Mouse (Mus musculus): ENCODE measurements around the gene Klhl29.
A peak's percentile ranks its signal among the peaks of the same experiment; 100 is the strongest.

Klhl29 gene

GRCm38 (mm10) chr12:5166141-5166540 lies 209.3 kb downstream of the Klhl29 start:
- DNase-seq = peak; percentile 25 to 46

GRCm38 (mm10) chr12:5165411-5165810 lies 210.1 kb downstream of the Klhl29 start:
- DNase-seq = no peak

- DNase-seq = no peak
These were observed 212.8 kb downstream of the Klhl29 start for GRCm38 (mm10) chr12:5162672-5163071.

DNA sequence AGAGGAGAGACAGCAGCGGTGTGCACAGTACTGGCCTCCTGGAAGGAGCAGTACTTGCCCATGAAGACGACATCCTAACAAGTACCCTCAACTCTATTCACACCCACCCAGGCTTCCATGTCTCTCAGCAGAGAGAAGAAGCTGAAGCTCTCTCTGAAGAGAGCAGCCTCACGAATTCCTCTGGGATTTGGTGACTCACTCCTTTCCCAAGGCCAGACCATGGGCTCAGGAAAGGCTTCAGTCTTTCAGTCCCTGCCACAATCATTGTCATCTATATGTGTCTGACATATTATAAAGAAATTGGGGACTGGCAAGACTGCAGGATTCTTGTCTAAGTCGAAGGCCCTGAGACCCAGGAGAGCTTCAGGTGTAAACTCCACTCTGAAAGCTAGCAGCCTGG lies 213.9 kb downstream of the Klhl29 start:
- no peak for DNase-seq

GRCm38 (mm10) chr12:5157931-5158481 lies 217.5 kb downstream of the Klhl29 start:
- no peak for DNase-seq

GRCm38 (mm10) chr12:5157021-5157681 lies 218.3 kb downstream of the Klhl29 start:
- no peak for DNase-seq

- no peak for DNase-seq
These were observed 220.3 kb downstream of the Klhl29 start for GRCm38 (mm10) chr12:5155177-5155576.

DNA sequence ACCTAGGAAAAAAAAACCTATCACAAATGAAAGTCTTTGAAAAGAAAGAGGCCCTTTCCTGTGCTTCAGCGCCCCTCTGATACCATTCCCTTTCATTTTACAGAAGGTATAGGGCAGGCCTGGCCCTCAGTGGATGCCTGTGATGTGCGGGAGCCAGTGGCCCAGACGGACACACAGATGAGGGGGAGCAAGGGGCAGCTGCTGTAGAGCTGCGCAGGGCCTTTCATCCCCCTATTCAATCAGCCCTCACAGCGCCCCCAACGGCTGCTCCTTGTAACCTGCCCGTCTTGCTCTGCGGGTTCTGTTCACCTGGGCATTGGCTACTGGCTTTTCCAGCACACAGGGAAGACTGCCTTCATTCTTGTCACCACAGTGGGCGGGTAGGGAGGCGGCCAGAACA lies 223.6 kb downstream of the Klhl29 start:
- peak; percentile 63 to 64 for DNase-seq

DNA sequence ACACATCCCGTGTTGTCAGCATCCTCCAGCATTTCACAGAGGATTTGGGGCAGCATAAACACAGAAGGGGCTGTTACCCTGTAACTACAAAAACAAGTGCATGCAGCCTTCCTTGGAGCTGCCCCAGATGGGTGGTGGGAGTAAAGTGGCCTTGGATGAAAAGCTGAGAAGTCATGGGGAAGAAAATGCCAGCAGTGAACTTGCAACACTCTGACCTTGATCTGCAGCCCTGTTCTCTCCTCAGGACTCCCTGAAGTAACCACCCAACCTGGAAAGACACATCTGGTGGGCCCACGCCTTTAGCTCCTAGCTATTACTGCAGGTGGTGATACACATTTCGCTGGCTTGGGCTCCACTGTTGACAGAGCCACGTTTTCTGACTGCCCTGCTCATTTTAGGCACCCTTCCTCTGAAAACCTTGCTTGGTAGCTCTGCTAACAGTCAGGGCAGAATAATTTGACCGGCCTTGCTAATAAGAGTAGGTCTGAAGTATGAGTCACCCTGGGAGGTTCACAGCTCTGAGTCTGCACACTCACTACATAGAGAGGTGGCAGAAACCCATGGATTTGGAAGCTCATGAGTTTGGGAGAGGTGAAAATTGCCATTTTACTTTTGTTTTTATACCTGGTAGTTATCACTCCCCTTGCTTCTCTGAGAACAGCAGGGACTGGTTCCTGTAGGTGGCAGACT lies 228.0 kb downstream of the Klhl29 start:
- no peak for DNase-seq

GRCm38 (mm10) chr12:5143903-5144781 lies 231.3 kb downstream of the Klhl29 start:
- no peak for DNase-seq

- DNase-seq = no peak
These were observed 232.3 kb downstream of the Klhl29 start for GRCm38 (mm10) chr12:5143224-5143623.

DNA sequence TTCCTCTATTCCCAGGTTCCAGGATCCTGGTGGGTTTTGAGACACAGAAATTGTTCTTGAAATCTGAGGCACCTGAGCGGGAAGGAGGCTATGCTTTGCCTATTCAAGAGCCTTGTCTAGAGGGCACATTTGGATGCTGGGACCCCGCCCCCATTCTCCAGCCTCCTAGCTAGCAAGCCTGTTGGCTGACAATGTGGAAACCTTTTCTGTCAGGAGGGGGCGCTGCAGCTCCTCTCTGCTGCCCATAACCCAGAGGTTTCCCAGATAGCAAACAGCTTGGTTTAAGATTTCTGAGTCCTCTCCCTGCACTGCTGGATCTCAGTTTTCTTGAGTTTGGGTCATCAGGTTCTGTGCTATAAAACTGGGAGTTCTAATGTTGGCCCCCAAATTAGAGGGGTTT lies 232.7 kb downstream of the Klhl29 start:
- DNase-seq = peak; percentile 93

GRCm38 (mm10) chr12:5141040-5141439 lies 234.4 kb downstream of the Klhl29 start:
- no peak for DNase-seq

DNA sequence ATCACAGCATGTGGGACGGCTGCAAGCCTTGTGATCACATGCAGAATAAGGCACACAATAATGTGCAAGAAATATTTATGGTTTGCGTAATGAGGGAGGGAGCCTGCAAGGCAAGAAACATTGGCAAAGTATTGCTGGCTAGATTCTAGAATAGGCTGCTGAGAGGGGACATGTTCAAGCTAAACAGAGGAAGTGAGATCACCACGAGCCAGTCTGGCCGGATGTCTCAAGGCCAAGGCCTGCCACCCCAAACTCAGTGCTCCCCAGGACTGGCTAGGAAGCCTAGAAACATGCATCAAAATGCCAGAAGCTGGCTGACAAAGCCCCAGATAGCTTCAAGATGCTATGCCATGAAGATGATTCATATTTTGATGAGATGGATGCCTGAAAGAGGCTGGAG lies 236.2 kb downstream of the Klhl29 start:
- no peak for DNase-seq

GRCm38 (mm10) chr12:5136300-5136699 lies 239.2 kb downstream of the Klhl29 start:
- DNase-seq = peak; percentile 58 to 66

DNA sequence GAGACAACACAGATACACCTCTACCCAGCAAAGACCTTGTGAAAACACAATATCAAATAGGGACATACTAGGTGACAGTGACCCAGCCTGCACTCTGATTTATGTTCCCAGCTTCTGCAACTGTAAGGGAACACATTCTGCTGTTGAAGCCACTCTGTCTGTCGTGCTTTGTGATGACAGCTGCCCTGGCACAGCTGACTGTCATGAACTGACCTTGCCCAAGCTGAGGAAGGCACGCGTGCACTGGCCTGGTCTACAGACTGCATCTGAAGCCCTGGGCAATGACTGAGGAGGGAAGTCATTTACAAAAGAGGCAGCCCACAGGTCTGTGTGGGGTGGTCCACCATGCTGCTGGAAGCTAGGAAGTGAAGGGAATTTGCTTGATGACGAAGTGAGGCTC lies 246.3 kb downstream of the Klhl29 start:
- no peak for DNase-seq

DNA sequence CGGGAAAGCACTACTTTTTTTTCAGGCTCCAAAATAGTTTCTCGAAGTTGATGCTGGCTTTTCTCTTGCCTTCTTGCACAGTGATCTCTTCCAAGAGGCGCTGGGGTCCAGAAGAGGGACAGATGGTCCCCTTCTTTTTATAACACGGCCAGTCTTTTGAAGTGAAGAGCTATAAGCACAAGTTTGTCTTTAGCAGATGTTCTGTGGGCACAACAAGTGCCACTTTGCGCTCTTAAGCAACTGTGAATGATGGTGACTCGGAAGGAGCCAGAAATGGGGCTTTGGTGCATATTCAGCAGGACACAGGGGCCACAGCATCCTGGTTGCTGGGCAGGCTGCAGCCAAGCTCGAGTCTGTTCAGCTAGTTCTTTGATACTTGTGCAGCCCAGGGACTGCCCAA lies 249.6 kb downstream of the Klhl29 start:
- DNase-seq = no peak

- no peak for DNase-seq
These were observed 252.5 kb downstream of the Klhl29 start for GRCm38 (mm10) chr12:5122972-5123371.

- no peak for DNase-seq
These were observed 255.2 kb downstream of the Klhl29 start for GRCm38 (mm10) chr12:5120249-5120648.

- DNase-seq = peak; percentile 97
These were observed 255.8 kb downstream of the Klhl29 start for GRCm38 (mm10) chr12:5119726-5120125.

DNA sequence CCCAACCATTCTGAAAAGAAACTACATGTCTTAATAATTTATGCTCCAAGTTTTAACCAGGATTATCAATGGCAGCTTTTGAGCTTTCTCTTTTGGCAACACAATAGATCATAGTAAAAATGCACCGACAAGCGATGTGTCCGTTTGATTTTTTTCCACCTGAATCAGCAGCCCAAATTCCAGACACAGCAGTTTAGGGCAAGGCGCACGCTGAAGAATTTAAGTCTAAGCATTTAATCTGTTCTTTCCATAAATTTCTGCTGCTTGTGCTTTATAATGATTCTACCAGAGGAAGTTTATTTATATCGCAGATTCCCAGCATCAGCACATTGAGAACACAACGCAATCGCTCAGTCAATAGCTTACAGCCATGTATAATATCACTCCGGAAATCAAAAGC lies 256.2 kb downstream of the Klhl29 start:
- no peak for DNase-seq

GRCm38 (mm10) chr12:5116605-5117004 lies 258.9 kb downstream of the Klhl29 start:
- DNase-seq = no peak

DNA sequence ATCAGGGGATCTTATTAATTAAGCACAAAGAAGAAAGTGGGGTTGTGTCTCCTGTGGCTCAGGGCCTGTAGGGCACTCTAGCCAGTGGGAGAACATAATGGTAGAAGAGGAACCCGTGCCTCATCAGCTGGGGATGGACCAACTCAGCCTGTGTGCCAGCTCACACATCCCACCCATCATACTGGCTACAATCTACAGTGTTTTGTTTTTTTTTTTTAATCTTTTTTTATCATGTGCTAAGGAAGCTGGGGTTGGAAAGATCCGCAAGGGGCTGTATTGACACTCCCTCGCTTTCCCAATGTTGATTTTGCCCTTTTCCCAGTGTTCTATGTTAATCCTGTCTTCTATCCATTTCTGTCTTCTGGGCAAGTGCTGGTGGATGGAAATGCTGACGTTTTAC lies 260.9 kb downstream of the Klhl29 start:
- DNase-seq = no peak

All from kidney, postnatal 4 days (tissue).